Mouse (Mus musculus) limb, embryonic 15.5 days (tissue): Measurements from ENCODE around the gene Lman1l. TPM values are rescaled to one million over a fixed set of nuclear protein-coding genes. Genes with fewer than 3 reads are reported as not detected.

Experiments used
- ATAC-seq: fragments of 200-750 bp; cut with Nextera tagmentation; 2 replicates; pipeline ENCODE4 v1.8.0; 2017; ENCODE audit warnings: low read depth, moderate TSS enrichment; ENCODE audit not compliant: insufficient number of reproducible peaks, low FRiP score, low TSS enrichment
- H3K27ac ChIP-seq: fragments of 300-500 bp; sonication (generic); 2 replicates; pipeline ENCODE4 v1.5.1; 2015; ENCODE audit warnings: moderate library complexity, mild to moderate bottlenecking, inconsistent platforms
- H3K27me3 ChIP-seq: fragments of 300-500 bp; sonication (generic); 2 replicates; pipeline ENCODE4 v1.6.1; 2015; ENCODE audit warnings: inconsistent platforms
- H3K36me3 ChIP-seq: fragments of 300-500 bp; sonication (generic); 2 replicates; pipeline ENCODE4 v1.6.1; 2015; ENCODE audit warnings: inconsistent platforms
- H3K4me1 ChIP-seq: fragments of 300-500 bp; sonication (generic); 2 replicates; pipeline ENCODE4 v1.6.1; 2015; ENCODE audit warnings: inconsistent platforms
- H3K4me2 ChIP-seq: fragments of 300-500 bp; sonication (generic); 2 replicates; pipeline ENCODE4 v1.6.1; 2015; ENCODE audit warnings: mild to moderate bottlenecking, inconsistent platforms
- H3K4me3 ChIP-seq: fragments of 300-500 bp; sonication (generic); 2 replicates; pipeline ENCODE4 v1.5.1; 2015; ENCODE audit warnings: mild to moderate bottlenecking, inconsistent platforms
- H3K9ac ChIP-seq: fragments of 300-500 bp; sonication (generic); 2 replicates; pipeline ENCODE4 v1.6.1; 2015; ENCODE audit warnings: inconsistent platforms
- H3K9me3 ChIP-seq: fragments of 300-500 bp; sonication (generic); 2 replicates; pipeline ENCODE4 v1.6.1; 2016; ENCODE audit warnings: inconsistent platforms
- WGBS: fragments of 180-500 bp; shearing (Covaris S2); methylation state at CpG from one replicate; pipeline ENCODE4 v1.1.7; 2015; 5-methylcytosine and 5-hydroxymethylcytosine counted together
- polyA plus RNA-seq: library from polyadenylated mRNA; unstranded; fragments of >200 nt; fragmentation: Nextera tagmentation; extraction: Ambion mirVana; gene quantifications from 2 replicates; pipeline ENCODE4 v1.2.1, GENCODE M21; 2015

Gene Lman1l
- polyA plus RNA-seq, 1 experiment from 2014 or later: not detected

GRCm38 (mm10) chr9:57597265-57597664 is 23.3 kb downstream of the Lman1l start:
- no peak for ATAC-seq
- H3K4me2 ChIP-seq: no peak overlapping the region
- H3K36me3 ChIP-seq: peaks cover 40% of the 10 kb centered on the region
- H3K27ac ChIP-seq: no peak overlapping the region
- no peaks in the 10 kb centered on the region for H3K9me3 ChIP-seq
- H3K4me1 ChIP-seq: peaks cover 17% of the 10 kb centered on the region
- H3K4me3 ChIP-seq: no peak overlapping the region
- no peaks in the 10 kb centered on the region for H3K27me3 ChIP-seq
- no peak overlapping the region for H3K9ac ChIP-seq
- WGBS: 83% methylated on average over 8 of the region's 8 CpGs

- no peak for ATAC-seq
- peaks cover 21% of the 10 kb centered on the region for H3K4me1 ChIP-seq
- H3K27me3 ChIP-seq: no peaks in the 10 kb centered on the region
- H3K9ac ChIP-seq: no peak overlapping the region
- H3K4me2 ChIP-seq: no peak overlapping the region
- H3K4me3 ChIP-seq: no peak overlapping the region
- H3K27ac ChIP-seq: no peak overlapping the region
- no peaks in the 10 kb centered on the region for H3K9me3 ChIP-seq
- H3K36me3 ChIP-seq: peaks cover 46% of the 10 kb centered on the region
- WGBS: 78% methylated on average over 9 of the region's 9 CpGs
These were observed 26.4 kb downstream of the Lman1l start for GRCm38 (mm10) chr9:57594174-57594509.

- Histone ChIP-seq H3K4me2 (no peak overlapping the region), H3K4me1 (peaks cover 24% of the 10 kb centered on the region), H3K36me3 (peaks cover 46% of the 10 kb centered on the region), H3K27ac (no peak overlapping the region), H3K9ac (no peak overlapping the region), H3K4me3 (no peak overlapping the region), H3K27me3 (no peaks in the 10 kb centered on the region), H3K9me3 (no peaks in the 10 kb centered on the region)
- ATAC-seq: no peak
- 56% methylated on average over 12 of the region's 12 CpGs for WGBS
These were observed 27.0 kb downstream of the Lman1l start for GRCm38 (mm10) chr9:57593454-57594173.

- Histone ChIP-seq H3K36me3 (peaks cover 54% of the 10 kb centered on the region), H3K4me3 (peak overlapping the region; percentile 80; the same call in 1 of the 2 replicates), H3K4me1 (peaks cover 25% of the 10 kb centered on the region), H3K27ac (no peak overlapping the region), H3K27me3 (no peaks in the 10 kb centered on the region), H3K9ac (no peak overlapping the region), H3K9me3 (no peaks in the 10 kb centered on the region), H3K4me2 (peak overlapping the region; percentile 89; the same call in 1 of the 2 replicates)
- no peak for ATAC-seq
- WGBS: 32% methylated on average over 5 of the region's 5 CpGs
These were observed 29.8 kb downstream of the Lman1l start for GRCm38 (mm10) chr9:57590726-57591125.

- peaks cover 25% of the 10 kb centered on the region for H3K4me1 ChIP-seq
- peak within 1 kb of the TSS; percentile 89 for H3K4me2 ChIP-seq
- H3K36me3 ChIP-seq: peaks cover 50% of the 10 kb centered on the region
- peak within 1 kb of the TSS; percentile 80 for H3K4me3 ChIP-seq
- no peaks in the 10 kb centered on the region for H3K27me3 ChIP-seq
- ATAC-seq: peak; percentile 76
- H3K27ac ChIP-seq: peak within 1 kb of the TSS; percentile 91
- under 1% methylated on average over 58 of the region's 58 CpGs for WGBS
- H3K9me3 ChIP-seq: no peaks in the 10 kb centered on the region
- peak within 1 kb of the TSS; percentile 64 for H3K9ac ChIP-seq
These were observed 31.1 kb downstream of the Lman1l start, which contains the start of gene Ulk3 for GRCm38 (mm10) chr9:57589224-57590126. Gene Ulk3, plus strand, starts transcription at chr9:57589452.

- Histone ChIP-seq H3K27ac (no peak overlapping the region), H3K4me2 (no peak overlapping the region), H3K9me3 (no peaks in the 10 kb centered on the region), H3K4me3 (no peak overlapping the region), H3K4me1 (peaks cover 12% of the 10 kb centered on the region), H3K9ac (no peak overlapping the region), H3K27me3 (no peaks in the 10 kb centered on the region), H3K36me3 (peaks cover 67% of the 10 kb centered on the region)
- no peak for ATAC-seq
- 87% methylated on average over 3 of the region's 3 CpGs for WGBS
These were observed 35.6 kb downstream of the Lman1l start for GRCm38 (mm10) chr9:57584991-57585390.

GRCm38 (mm10) chr9:57577144-57577849 is 43.3 kb downstream of the Lman1l start:
- WGBS: 80% methylated on average over 6 of the region's 6 CpGs
- Histone ChIP-seq H3K4me2 (no peak overlapping the region), H3K27ac (no peak overlapping the region), H3K9me3 (no peaks in the 10 kb centered on the region), H3K36me3 (peaks cover 51% of the 10 kb centered on the region), H3K9ac (no peak overlapping the region), H3K4me1 (0 out of 2 replicates have a peak, but pooled peaks cover 4% of the 10 kb centered on the region), H3K4me3 (no peak overlapping the region), H3K27me3 (no peaks in the 10 kb centered on the region)
- no peak for ATAC-seq

- WGBS: 87% methylated on average over 3 of the region's 3 CpGs
- peaks cover 42% of the 10 kb centered on the region for H3K36me3 ChIP-seq
These were observed 45.0 kb downstream of the Lman1l start for GRCm38 (mm10) chr9:57575577-57575976.

GRCm38 (mm10) chr9:57574397-57574796 is 46.2 kb downstream of the Lman1l start:
- H3K9me3 ChIP-seq: no peaks in the 10 kb centered on the region
- no peaks in the 10 kb centered on the region for H3K27me3 ChIP-seq
- no peak overlapping the region for H3K4me3 ChIP-seq
- H3K36me3 ChIP-seq: peaks cover 42% of the 10 kb centered on the region
- no peak overlapping the region for H3K27ac ChIP-seq
- H3K4me1 ChIP-seq: 0 out of 2 replicates have a peak, but pooled peaks cover 4% of the 10 kb centered on the region
- ATAC-seq: no peak
- no peak overlapping the region for H3K4me2 ChIP-seq
- no peak overlapping the region for H3K9ac ChIP-seq

More at GRCm38 (mm10) chr9:57575577-57575976, 45.0 kb downstream of the Lman1l start:
- H3K9me3 ChIP-seq: no peaks in the 10 kb centered on the region
- no peak overlapping the region for H3K4me3 ChIP-seq
- no peak overlapping the region for H3K9ac ChIP-seq
- no peak for ATAC-seq
- no peak overlapping the region for H3K4me2 ChIP-seq
- no peaks in the 10 kb centered on the region for H3K27me3 ChIP-seq
- H3K27ac ChIP-seq: no peak overlapping the region
- H3K4me1 ChIP-seq: 0 out of 2 replicates have a peak, but pooled peaks cover 4% of the 10 kb centered on the region

GRCm38 (mm10) chr9:57568500-57568899 is 52.1 kb downstream of the Lman1l start:
- Histone ChIP-seq H3K4me3 (no peak overlapping the region), H3K4me2 (no peak overlapping the region), H3K36me3 (peaks cover 34% of the 10 kb centered on the region), H3K9me3 (no peaks in the 10 kb centered on the region), H3K27me3 (no peaks in the 10 kb centered on the region), H3K4me1 (peaks cover 27% of the 10 kb centered on the region), H3K9ac (no peak overlapping the region), H3K27ac (no peak overlapping the region)
- ATAC-seq: no peak
- 91% methylated on average over 6 of the region's 6 CpGs for WGBS

GRCm38 (mm10) chr9:57566846-57567245 is 53.7 kb downstream of the Lman1l start:
- ATAC-seq: no peak
- H3K4me3 ChIP-seq: no peak overlapping the region
- no peaks in the 10 kb centered on the region for H3K27me3 ChIP-seq
- H3K9ac ChIP-seq: no peak overlapping the region
- no peak overlapping the region for H3K4me2 ChIP-seq
- peaks cover 39% of the 10 kb centered on the region for H3K4me1 ChIP-seq
- peaks cover 34% of the 10 kb centered on the region for H3K36me3 ChIP-seq
- no peaks in the 10 kb centered on the region for H3K9me3 ChIP-seq
- H3K27ac ChIP-seq: peak overlapping the region; percentile 83
- 46% methylated on average over 8 of the region's 8 CpGs for WGBS
